Comparison of ENCODE assay signal across 18 mouse cellular contexts in the genomic region with DNA sequence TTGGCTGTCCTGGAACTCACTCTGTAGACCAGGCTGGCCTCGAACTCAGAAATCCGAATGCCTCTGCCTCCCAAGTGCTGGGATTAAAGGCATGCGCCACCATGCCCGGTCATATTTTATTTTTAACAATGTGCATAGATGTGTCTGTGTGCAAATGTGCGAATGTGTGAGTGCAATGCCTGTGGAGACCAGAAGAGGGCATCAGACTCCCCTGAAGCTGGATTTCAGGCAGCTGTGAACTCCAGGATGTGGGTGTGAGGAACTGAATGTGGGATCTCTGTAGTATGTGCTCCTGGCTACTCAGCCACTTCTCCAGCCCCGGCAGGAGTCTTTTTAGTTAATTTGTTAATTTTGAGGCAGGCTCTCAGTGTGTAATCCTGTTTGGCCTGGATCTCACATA. TPM values are rescaled to one million over a fixed set of nuclear protein-coding genes. Genes with fewer than 3 reads are reported as not detected.
DNase-seq lines count a peak whose midpoint lies in the region; ATAC-seq and TF ChIP-seq lines count a peak whose summit lies in the region.
"Had no signal": no experiment of that assay in that cellular context is flagged by ENCODE, and none has a peak within 500 bp of the region (broad histone marks: within the 10 kb centered on the region; RNA-seq: fewer than 3 reads in every experiment).

No protein-coding gene starts in this region.

- no peaks in the 10 kb centered on the region for H3K36me3 ChIP-seq in hindbrain, postnatal 0 days (ENCODE audit: insufficient read depth, low read length)
- H3K36me3 ChIP-seq in hindbrain, embryonic 10.5 days, result no peaks in the 10 kb centered on the region
- H3K36me3 ChIP-seq: forebrain, embryonic 12.5 days; limb, embryonic 13.5 days; neural tube, embryonic 13.5 days had no signal

- H3K4me3 ChIP-seq in hindbrain, postnatal 0 days (ENCODE audit: low read length), result no peak overlapping the region
- H3K4me3 ChIP-seq in hindbrain, embryonic 10.5 days, result no peak overlapping the region
- H3K4me3 ChIP-seq in bone marrow macrophage, adult 2 months (ENCODE audit: insufficient read depth, low read length), result no peak overlapping the region
- H3K4me3 ChIP-seq: forebrain, embryonic 12.5 days; limb, embryonic 13.5 days; neural tube, embryonic 13.5 days had no signal

- 0 out of 2 replicates have a peak, but pooled peaks cover 2% of the 10 kb centered on the region for H3K27me3 ChIP-seq in hindbrain, postnatal 0 days (ENCODE audit: insufficient read depth, low read length)
- peaks cover 54% of the 10 kb centered on the region for H3K27me3 ChIP-seq in hindbrain, embryonic 10.5 days (ENCODE audit: insufficient read depth, poor library complexity, severe bottlenecking)

- TF ChIP-seq POLR2A in bone marrow macrophage, adult 2 months (IDR thresholded peaks at IDR 0.05; ENCODE audit: borderline replicate concordance, low read depth, low read length), result no peak

- WGBS in hindbrain, postnatal 0 days, result 80% methylated on average over 6 of the region's 6 CpGs
- 88% methylated on average over 6 of the region's 6 CpGs for WGBS in hindbrain, embryonic 10.5 days

- H3K4me2 ChIP-seq in hindbrain, postnatal 0 days (ENCODE audit: low read depth, low read length), result no peak overlapping the region
- H3K4me2 ChIP-seq: forebrain, embryonic 12.5 days; limb, embryonic 13.5 days; neural tube, embryonic 13.5 days had no signal

- no peak overlapping the region for H3K9ac ChIP-seq in hindbrain, postnatal 0 days (replicated peaks; ENCODE audit: low read length)
- H3K9ac ChIP-seq: forebrain, embryonic 12.5 days; limb, embryonic 13.5 days; neural tube, embryonic 13.5 days had no signal

- no peak for ATAC-seq in hindbrain, postnatal 0 days

- H3K9me3 ChIP-seq in hindbrain, postnatal 0 days (ENCODE audit: low read length), result no peaks in the 10 kb centered on the region
- peaks cover 3% of the 10 kb centered on the region; the same call in 1 of the 2 replicates for H3K9me3 ChIP-seq in hindbrain, embryonic 10.5 days
- H3K9me3 ChIP-seq: neural tube, embryonic 13.5 days had no signal

- no peak overlapping the region for H3K27ac ChIP-seq in hindbrain, postnatal 0 days
- no peak overlapping the region for H3K27ac ChIP-seq in hindbrain, embryonic 10.5 days
- no peak overlapping the region for H3K27ac ChIP-seq in bone marrow macrophage, adult 2 months (ENCODE audit: insufficient read depth, low read depth, low read length)
- H3K27ac ChIP-seq: forebrain, embryonic 12.5 days; limb, embryonic 13.5 days; neural tube, embryonic 13.5 days had no signal

- H3K4me1 ChIP-seq in hindbrain, postnatal 0 days (ENCODE audit: insufficient read depth, low read length), result no peaks in the 10 kb centered on the region
- 0 out of 2 replicates have a peak, but pooled peaks cover 2% of the 10 kb centered on the region for H3K4me1 ChIP-seq in hindbrain, embryonic 10.5 days (replicated peaks)
- H3K4me1 ChIP-seq in bone marrow macrophage, adult 2 months (ENCODE audit: control insufficient read depth, insufficient read depth, low read length), result peaks cover 5% of the 10 kb centered on the region
- H3K4me1 ChIP-seq: forebrain, embryonic 12.5 days; limb, embryonic 13.5 days; neural tube, embryonic 13.5 days had no signal

- TF ChIP-seq CTCF in hindbrain, postnatal 0 days (IDR thresholded peaks at IDR 0.05; ENCODE audit: low read depth), result peak; percentile 47
- TF ChIP-seq CTCF in bone marrow macrophage, adult 2 months (IDR thresholded peaks at IDR 0.05; ENCODE audit: low read depth, low read length), result peak; percentile 26; the same call in 1 of the 2 replicates

- no peak for DNase-seq in hindbrain, postnatal 0 days (ENCODE audit: low spot score)
- DNase-seq in hindbrain, embryonic 10.5 days (ENCODE audit: low spot score), result no peak
- DNase-seq in retina, postnatal 1 day, result peak; percentile 47
- no peak for DNase-seq in retina, embryonic 14.5 days (ENCODE audit: low spot score)
- no peak for DNase-seq in right cerebral cortex, postnatal 4 days
- DNase-seq in cerebellum, adult 11 months, result no peak
- DNase-seq in gastrocnemius, postnatal 25 days, result no peak
- DNase-seq: adrenal gland, adult 2 months; cerebellum, adult 18-20 months; gastrocnemius, postnatal 36 days; heart, postnatal 4 days; kidney, adult 18-20 months; thymus, adult 18-20 months had no signal

RNA-seq across cellular contexts. Expression of a gene that starts 6.4 kb away (rescaled TPM):
- total RNA-seq in hindbrain, postnatal 0 days (2014; rRNA removed), result 249 and 259 TPM in 2 replicates
- polyA plus RNA-seq in hindbrain, postnatal 0 days (2015; fragmentation: Nextera tagmentation; extraction: Ambion mirVana), result 455 and 488 TPM in 2 replicates
- polyA plus RNA-seq in hindbrain, embryonic 10.5 days (2016; fragmentation: Nextera tagmentation; extraction: Ambion mirVana), result 90.0 and 118 TPM in 2 replicates
- polyA plus RNA-seq in bone marrow macrophage, adult 2 months (2012; ENCODE audit: insufficient read depth, insufficient read length, missing spikeins), result 39.0 and 46.2 TPM in 2 replicates
- total RNA-seq in gastrocnemius, postnatal 25 days (2021), result 10 to 100 TPM; 15.4 to 19.1 TPM

RNA-seq across cellular contexts. Expression of a gene that starts 12.9 kb away (rescaled TPM):
- not detected in 2 replicates for total RNA-seq in hindbrain, postnatal 0 days (2014; rRNA removed)
- polyA plus RNA-seq in hindbrain, postnatal 0 days (2015; fragmentation: Nextera tagmentation; extraction: Ambion mirVana), result not detected in 2 replicates
- polyA plus RNA-seq in hindbrain, embryonic 10.5 days (2016; fragmentation: Nextera tagmentation; extraction: Ambion mirVana), result 4.2 and 4.7 TPM in 2 replicates
- not detected in 2 replicates for polyA plus RNA-seq in bone marrow macrophage, adult 2 months (2012; ENCODE audit: insufficient read depth, insufficient read length, missing spikeins)
- not detected for total RNA-seq in gastrocnemius, postnatal 25 days (2021)
- total RNA-seq: adrenal gland, adult 2 months; gastrocnemius, postnatal 36 days; heart, postnatal 4 days had no signal
- polyA plus RNA-seq: adrenal gland, adult 2 months; forebrain, embryonic 12.5 days; limb, embryonic 13.5 days had no signal

RNA-seq across cellular contexts. Expression of a gene that starts 19.4 kb away (rescaled TPM):
- total RNA-seq in hindbrain, postnatal 0 days (2014; rRNA removed), result 0.47 and 1.4 TPM in 2 replicates
- polyA plus RNA-seq in hindbrain, postnatal 0 days (2015; fragmentation: Nextera tagmentation; extraction: Ambion mirVana), result 0.71 and 0.79 TPM in 2 replicates
- polyA plus RNA-seq in hindbrain, embryonic 10.5 days (2016; fragmentation: Nextera tagmentation; extraction: Ambion mirVana), result 1.6 and 6.5 TPM in 2 replicates
- 0.44 and 0.97 TPM in 2 replicates for polyA plus RNA-seq in bone marrow macrophage, adult 2 months (2012; ENCODE audit: insufficient read depth, insufficient read length, missing spikeins)
- total RNA-seq in gastrocnemius, postnatal 25 days (2021), result under 1 TPM; 0.23 to 0.38 TPM

RNA-seq across cellular contexts. Expression of a gene that starts 55.8 kb away (rescaled TPM):
- 0.22 and 1.6 TPM in 2 replicates for total RNA-seq in hindbrain, postnatal 0 days (2014; rRNA removed)
- polyA plus RNA-seq in hindbrain, postnatal 0 days (2015; fragmentation: Nextera tagmentation; extraction: Ambion mirVana), result 0.48 and 0.62 TPM in 2 replicates
- 0.70 and 0.82 TPM in 2 replicates for polyA plus RNA-seq in hindbrain, embryonic 10.5 days (2016; fragmentation: Nextera tagmentation; extraction: Ambion mirVana)
- polyA plus RNA-seq in bone marrow macrophage, adult 2 months (2012; ENCODE audit: insufficient read depth, insufficient read length, missing spikeins), result not detected in 2 replicates
- 1 to 10 TPM; 1.2 TPM for total RNA-seq in gastrocnemius, postnatal 25 days (2021)
- total RNA-seq: megakaryocyte-erythroid progenitor cell, adult 5-6 weeks had no signal
